Mouse (Mus musculus) MN1 (cell line): ENCODE data around the gene Olfr398.

Source experiments
- DNase-seq: peaks from one replicate; pipeline ENCODE4 v3.0.0-alpha.2; 2016; ENCODE audit warnings: low spot score

Gene Olfr398

GRCm38 (mm10) chr11:73990307-73990706, at the start of gene Olfr398:
TSS of gene Olfr398 (minus strand) at chr11:73990407.
- no peak for DNase-seq

DNA sequence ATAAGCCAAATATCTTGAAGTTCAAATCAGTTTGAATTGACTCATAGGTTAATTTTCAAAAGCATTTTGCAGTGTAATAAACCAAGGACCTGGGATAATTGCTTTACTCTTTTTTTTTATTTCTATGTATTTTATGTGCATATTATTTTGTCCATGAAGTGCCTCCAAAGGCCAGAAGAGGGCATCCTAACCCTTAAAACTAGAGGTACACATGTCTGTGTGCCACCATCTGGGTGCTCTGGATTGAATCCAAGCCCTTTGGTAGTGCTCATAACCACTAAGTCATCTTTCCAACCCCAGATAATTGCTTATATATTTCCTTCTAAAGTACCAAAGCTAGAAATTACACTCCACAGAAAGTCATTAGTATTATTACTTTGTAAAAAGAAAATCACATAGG, 2.9 kb upstream of the Olfr398 start:
- no peak for DNase-seq

GRCm38 (mm10) chr11:73960517-73960916, 29.7 kb downstream of the Olfr398 start, which contains the start of gene Olfr397:
TSS of gene Olfr397 (plus strand) at chr11:73960817.
- no peak for DNase-seq

DNA sequence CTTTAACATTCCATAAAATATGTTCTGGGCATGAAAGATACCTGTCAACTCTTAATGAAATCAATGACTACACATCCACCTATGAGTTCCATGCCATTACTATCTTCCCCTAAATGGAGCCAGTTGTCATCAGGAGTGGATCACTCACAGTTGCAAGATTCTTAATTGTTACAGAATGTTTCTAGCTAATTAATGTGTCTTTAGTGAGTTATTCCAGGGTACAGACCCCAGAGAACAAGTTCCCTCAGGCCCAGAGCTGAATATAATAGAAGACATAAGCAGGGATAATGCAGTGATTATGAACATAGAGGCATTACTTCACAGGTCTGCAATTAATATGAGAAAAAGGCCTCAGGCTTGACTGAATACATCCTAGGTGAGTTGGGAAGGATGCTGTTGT, 53.8 kb downstream of the Olfr398 start, which contains the start of gene Olfr23:
Gene Olfr23, plus strand, starts transcription at position 301 of the 400 bp plus-strand sequence.
- no peak for DNase-seq
